Mouse (Mus musculus) kidney, postnatal 10 days (tissue): ENCODE measurements at regions not wholly inside any gene's neighbourhood (a gene's known extent, or its start where the extent isn't known, plus 50 kb on each side); places are given as distances from the start of the nearest gene placed in this dataset.

ENCODE experiments used
- DNase-seq: peaks from one replicate; pipeline ENCODE4 v3.0.0; 2021; ENCODE audit warnings: mixed read lengths

DNA sequence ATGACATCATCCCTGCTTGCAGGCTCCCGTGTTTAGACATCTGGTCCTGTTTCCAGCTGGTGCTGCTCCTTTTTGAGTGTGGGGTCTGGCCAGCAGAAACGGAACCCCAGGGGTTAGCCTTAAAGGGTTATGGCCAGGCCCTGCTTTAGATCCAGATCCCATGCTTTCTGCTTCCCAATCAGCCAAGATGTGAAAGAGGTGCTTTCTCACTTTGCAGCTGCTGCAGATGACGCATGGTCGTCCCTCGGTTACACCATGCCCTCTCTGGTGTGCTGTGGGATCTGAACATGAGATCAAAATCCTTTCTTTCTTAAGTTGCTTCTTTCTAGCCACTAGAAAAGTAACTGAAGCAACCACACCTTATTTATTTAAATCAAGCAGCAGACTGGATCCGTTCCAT is 1399.1 kb upstream of the Lrrc6 start:
- no peak for DNase-seq

- peak; percentile 25 for DNase-seq
Observed at GRCm38 (mm10) chr15:67898959-67899403, 1398.3 kb upstream of the Lrrc6 start.

DNA sequence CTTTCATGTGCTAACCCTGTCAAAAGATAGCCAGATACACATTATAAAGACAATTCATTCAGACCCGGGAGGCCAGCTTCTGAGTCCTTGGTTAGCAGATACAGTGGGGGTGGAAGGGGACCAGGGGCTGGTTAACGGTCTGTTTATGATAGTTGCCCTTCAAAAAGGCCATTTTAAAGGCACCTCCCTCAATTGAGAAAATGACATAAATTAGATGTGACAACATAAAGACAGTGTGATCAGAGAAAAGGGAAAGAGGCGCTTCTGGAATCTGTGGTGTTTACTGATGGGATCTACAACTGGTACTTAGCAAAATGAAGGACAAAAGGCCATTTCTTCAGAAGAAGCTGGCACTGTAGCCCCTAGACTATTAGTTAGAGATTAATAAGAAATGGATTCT is 1391.4 kb upstream of the Lrrc6 start:
- peak; percentile 11 for DNase-seq

GRCm38 (mm10) chr15:67890612-67891304 is 1390.0 kb upstream of the Lrrc6 start:
- DNase-seq = no peak

DNA sequence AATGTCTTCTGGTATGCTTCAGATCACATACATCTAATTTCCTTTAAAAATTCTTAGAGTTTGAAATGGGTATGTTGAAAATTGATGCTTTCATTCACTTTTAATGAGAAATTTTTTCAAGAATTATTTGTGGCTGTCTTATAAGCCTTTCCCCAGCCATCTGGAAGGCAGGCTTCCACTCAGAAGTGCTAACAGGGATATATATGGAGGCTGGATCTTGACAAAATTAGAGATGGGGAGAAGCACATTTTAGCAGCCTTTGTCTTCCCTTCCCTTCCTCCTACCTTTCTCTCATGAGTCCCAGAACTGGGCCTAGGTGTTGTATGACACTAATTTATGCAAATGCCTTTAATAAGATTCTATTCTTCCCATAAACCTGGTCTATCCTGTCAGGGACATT is 1387.8 kb upstream of the Lrrc6 start:
- no peak for DNase-seq

DNA sequence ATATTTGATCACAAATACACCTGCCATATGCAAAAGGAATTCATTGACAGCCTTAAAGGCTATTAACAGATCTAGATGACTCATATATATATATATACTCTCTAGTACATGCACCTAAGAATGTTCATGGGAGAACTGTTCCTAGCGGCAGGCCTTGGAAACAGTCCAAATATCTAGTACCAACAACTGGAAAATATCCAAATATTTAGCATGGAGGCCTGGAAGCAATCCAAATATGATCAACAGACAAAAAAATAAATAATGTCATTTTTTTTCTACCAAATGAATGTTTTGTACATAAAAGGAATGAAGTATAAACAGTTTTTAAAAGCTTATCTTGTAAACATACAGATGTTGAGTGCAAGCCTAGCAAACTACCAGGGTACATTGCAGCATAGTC is 1354.6 kb upstream of the Lrrc6 start:
- no peak for DNase-seq

DNA sequence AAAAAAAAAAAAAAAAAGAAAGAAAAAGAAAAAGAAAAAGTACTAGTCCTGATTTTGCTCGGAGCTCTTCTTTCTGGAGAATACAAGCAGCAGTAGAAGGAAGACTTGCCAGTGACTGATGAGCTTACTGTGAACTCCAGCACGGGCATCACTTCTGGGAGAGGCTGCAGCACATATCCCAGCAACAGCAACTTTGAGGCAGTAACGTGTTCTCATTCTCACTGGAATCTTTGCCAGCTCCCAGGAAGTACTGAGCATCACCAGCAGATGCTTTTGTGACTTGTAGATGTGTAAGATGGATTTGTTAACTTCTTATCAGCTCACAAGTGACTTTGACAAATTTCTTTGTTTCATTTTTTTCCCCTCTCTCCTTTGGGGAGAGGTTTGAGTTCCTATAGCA is 1349.4 kb upstream of the Lrrc6 start:
- DNase-seq = no peak

DNA sequence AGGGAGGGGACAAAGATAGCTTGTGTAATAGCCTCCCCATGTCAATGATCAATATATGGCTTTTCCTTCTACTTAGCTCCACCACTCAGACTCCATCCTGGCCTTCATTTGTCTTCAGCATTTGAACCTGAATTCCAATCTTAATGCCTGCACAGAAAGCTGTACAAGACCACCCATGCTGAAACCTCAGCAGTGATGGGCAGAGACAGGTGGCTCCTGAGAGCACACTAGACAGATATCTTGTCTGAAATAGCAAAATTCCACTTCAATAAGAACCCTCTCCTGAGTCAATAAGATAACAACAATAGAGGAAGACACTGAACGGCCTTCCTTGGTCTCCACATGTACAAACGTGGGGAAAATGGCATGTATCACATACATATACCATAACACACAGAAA is 1345.0 kb upstream of the Lrrc6 start:
- DNase-seq = no peak

- no peak for DNase-seq
Observed at GRCm38 (mm10) chr15:67840671-67841070, 1340.0 kb upstream of the Lrrc6 start.

DNA sequence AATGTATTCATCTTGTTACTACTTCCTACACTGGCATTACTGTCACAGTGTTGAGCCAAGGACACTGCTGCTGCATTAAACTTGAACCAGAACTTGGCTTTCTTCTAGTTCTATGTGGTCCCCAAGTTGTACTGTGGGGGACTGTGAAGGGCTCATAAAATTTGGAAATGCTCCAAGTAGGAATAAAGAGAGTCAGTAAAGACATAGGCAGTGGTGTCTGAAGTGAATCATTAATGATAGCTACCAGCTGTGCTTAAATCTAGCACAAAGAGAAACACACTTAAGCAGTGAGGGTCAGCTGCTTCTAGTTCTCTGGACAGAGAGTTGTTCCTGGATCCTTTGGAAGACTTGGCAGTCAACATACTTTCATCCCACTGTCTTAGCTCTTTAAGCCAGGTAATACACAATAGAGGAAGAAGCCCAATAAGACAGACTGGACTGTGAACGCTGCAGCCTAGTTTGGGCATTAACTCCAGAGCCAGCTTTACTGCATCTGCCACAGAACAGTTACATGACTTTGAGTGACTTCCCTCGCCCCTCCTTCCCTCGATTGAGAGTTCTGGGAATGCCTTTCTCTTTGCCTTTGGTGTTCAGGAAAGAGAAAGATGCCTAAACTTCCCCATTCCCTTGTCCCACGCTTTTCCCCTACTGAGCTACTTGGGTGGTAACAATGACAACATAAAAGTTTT is 1325.2 kb upstream of the Lrrc6 start:
- no peak for DNase-seq

DNA sequence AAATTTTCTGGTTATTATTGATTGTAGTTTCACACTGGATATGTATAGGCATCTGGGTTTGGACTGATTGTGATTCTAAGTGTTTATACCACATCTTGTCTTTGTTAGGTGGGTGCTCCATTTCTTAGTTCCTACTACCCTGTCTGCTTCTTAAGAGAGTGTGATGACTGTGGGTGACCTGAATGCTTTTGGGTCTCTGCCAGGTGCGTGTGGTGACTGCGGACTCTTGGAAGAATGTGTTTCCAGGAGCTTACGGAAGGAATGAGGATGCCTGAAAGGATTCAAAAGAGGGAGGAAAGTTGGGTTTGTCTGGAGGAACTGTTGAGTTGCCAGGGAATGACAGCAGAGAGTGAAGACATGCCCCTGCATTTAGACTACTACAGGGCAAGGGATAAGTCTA is 1322.5 kb upstream of the Lrrc6 start:
- DNase-seq = no peak

GRCm38 (mm10) chr15:67799871-67800270 is 1299.2 kb upstream of the Lrrc6 start:
- DNase-seq = no peak

DNA sequence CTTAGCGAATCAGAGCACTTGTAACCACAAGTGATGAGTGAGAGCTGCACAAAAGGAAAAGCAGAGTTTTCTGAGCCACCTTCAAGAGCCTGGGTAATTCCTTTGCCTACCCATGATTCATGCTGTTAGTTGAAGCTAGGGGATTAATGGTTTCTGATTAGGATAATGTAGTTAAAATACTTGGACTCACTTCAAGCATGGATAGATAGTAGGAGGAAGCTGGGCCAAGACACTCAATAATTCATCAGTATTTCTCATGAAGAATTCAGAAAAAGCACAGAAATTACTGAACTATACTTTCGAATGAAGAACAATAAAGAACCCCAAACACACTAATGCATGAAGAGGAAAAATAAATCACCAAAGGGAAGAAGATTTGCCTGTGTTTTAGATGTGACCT is 1294.9 kb upstream of the Lrrc6 start:
- DNase-seq = no peak

GRCm38 (mm10) chr15:67792822-67793221 is 1292.1 kb upstream of the Lrrc6 start:
- DNase-seq = no peak

DNA sequence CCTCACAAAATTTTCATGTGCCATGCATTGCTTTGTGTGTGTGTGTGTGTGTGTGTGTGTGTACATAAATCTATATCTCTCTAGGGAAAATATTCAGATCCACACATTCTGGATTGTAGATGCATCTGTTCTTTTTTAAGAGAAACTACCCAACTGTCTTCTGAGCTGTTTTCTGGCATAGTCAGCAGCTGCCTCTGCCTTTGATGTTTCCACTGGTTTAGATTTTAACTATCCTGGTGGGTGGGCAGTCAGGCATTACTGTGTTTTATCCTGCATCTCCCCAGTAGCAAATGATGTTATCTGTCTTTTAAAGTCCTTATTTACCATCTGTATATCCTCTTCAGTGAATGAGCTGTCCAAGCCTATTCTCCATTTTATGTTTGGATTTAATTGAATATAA is 1287.9 kb upstream of the Lrrc6 start:
- DNase-seq = no peak

DNA sequence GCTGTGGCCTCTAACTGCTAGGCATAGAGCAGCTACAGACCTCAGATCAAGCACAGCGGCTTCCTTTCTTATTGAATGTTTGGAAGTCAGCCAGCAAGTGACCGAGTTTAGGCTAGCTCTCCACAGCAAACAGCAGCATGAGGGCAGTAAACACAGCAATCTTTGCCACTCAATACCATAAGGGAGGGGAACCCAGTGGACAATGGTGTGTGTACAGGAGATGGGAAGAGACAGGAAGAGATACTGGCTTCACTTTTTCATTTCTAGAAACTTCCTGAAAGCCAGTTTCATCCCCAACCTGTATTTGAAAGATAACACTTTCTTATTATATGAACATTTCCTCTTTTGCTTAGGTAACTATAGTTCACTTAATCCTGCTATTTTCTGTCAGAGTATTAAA is 1284.9 kb upstream of the Lrrc6 start:
- DNase-seq = peak; percentile 16

DNA sequence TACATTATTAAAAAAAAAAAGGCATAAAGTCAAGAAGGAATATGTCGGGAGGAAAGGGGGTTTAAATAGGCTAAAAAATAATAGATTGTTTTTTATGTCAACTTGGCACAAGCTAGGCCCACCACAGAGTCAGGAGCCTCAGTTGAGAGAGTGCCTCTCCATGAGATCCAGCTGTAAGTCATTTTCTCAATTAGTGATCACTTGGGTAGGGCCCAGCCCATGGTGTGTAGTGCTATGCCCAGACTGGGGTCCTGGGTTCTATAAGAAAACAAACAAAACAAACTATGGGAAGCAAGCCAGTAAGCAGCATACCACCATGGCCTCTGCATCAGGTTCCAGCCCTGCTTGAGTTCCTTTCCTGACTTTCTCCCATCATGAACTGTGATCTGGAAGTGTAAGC is 1283.0 kb upstream of the Lrrc6 start:
- DNase-seq = no peak

DNA sequence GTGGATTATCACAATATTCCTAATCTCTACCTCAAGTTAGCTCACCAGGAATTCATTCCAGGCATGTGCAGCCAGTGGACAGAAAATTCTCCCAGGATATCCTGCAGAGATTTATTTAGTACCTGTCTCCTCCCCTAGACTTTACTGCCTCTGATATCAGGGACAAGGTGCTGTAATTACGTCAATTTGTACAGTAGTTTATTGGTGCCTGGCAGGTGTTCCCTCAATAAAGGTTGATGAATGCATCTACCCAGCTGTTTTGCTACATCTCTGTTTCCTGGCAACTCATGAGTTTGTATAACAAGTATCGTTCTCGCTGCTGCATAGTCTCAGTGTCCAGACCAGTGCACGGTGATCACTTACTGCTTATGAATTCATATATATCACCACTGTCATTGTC is 1281.8 kb upstream of the Lrrc6 start:
- DNase-seq = no peak

DNA sequence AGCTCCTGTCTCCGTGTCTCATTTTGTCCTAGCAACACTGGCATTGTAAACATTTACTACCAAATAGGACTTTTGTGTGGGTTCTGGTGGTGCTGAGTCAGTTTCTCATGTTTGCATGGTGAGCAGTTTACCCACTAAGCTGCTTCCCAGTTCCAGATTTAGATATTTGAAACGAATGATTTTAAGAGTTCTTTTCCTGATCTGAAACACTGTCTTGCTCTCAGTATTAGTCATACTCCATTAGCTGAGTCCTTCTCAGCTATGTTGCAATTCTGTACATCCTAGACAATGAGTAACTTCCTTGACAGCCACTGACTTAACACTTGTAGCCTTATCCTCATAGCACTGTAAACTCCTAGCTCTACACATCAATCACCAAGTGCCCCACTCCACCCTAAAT is 1280.1 kb upstream of the Lrrc6 start:
- no peak for DNase-seq

DNA sequence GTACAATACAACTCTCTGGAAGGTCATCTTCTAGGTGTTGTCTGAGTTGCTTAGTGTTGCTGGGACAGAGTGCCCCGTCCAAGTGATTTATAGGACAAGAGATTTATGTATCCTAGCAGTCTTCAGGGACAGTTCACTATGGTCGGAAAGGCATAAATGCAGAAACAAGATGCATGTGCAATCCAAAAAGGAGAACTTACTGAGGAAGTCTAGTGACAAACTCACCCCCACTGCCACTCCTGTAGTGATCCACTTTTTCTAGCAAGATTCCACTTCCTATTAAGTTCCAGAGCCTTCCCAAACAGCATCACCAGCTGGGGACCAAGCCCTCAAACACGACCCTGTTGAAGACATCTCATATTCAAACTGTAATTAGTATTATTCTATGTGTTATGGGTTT is 1266.9 kb upstream of the Lrrc6 start:
- no peak for DNase-seq

DNA sequence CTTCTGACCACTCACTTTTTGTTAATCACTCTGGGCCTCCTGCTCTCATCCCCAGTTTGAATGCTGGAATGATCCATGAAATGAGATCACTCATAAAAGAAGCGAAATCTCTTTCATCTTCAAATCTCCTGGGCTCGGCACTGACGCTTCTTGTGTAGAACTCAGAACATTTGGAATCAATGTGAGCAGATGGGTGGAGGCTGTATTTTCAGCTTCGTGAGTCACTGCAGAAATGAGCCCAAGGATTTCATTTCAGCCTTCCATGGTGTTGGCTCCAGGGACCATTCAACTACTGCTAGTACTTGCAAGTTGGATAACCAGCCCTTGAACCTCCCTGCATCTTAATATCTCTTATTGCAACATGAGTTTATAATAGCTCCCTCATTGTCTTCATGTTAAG is 1258.5 kb upstream of the Lrrc6 start:
- no peak for DNase-seq

- DNase-seq = no peak
Observed at GRCm38 (mm10) chr15:67750582-67750981, 1249.9 kb upstream of the Lrrc6 start.

DNA sequence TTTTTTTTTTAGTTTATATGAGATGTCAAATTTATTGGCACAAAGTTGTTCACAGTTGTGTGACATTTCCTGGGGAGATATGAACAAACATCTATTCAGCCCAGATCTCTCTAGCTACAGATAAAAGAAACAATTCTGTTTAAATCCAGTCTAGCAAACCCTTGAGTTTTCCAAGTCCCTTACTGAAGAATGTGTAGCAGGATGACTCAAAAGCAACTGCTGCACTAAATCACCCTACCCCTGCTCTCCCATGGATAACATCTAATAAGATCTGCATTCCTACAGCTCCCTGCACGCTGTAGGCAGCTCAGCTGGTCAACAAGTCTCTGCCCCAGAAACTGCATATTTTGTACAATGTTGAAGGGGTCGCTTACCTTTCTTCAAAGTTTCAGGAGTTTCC is 1242.6 kb upstream of the Lrrc6 start:
- no peak for DNase-seq

- no peak for DNase-seq
Observed at GRCm38 (mm10) chr15:67732988-67733387, 1232.3 kb upstream of the Lrrc6 start.

- no peak for DNase-seq
Observed at GRCm38 (mm10) chr15:67729492-67729891, 1228.8 kb upstream of the Lrrc6 start.
